Mouse (Mus musculus) heart, embryonic 10.5 days (tissue): ENCODE results near the gene Zfp385a. TPM values are rescaled to one million over a fixed set of nuclear protein-coding genes. Genes with fewer than 3 reads are reported as not detected.

Source experiments
- DNase-seq: peaks from one replicate; pipeline ENCODE4 v3.0.0-alpha.2; 2017; ENCODE audit warnings: low spot score
- H3K27ac ChIP-seq: fragments of 300-500 bp; sonication (generic); 2 replicates; pipeline ENCODE4 v1.5.1; 2016; ENCODE audit warnings: mild to moderate bottlenecking
- H3K27me3 ChIP-seq: fragments of 300-500 bp; sonication (generic); 2 replicates; pipeline ENCODE4 v1.6.1; 2016; ENCODE audit warnings: mild to moderate bottlenecking; ENCODE audit not compliant: poor library complexity, insufficient read depth, severe bottlenecking
- H3K36me3 ChIP-seq: fragments of 300-500 bp; sonication (generic); 2 replicates; pipeline ENCODE4 v1.6.1; 2016; ENCODE audit warnings: mild to moderate bottlenecking, moderate library complexity
- H3K4me1 ChIP-seq: fragments of 300-500 bp; sonication (generic); 2 replicates; pipeline ENCODE4 v1.6.1; 2016; ENCODE audit warnings: mild to moderate bottlenecking
- H3K4me3 ChIP-seq: fragments of 300-500 bp; sonication (generic); 2 replicates; pipeline ENCODE4 v1.5.1; 2016; ENCODE audit warnings: mild to moderate bottlenecking, moderate library complexity
- H3K9me3 ChIP-seq: fragments of 300-500 bp; sonication (generic); 2 replicates; pipeline ENCODE4 v1.6.1; 2016; ENCODE audit warnings: mild to moderate bottlenecking, moderate library complexity
- WGBS: fragments of 180-500 bp; shearing (Covaris S2); methylation state at CpG from one replicate; pipeline ENCODE4 v1.1.7; 2016; 5-methylcytosine and 5-hydroxymethylcytosine counted together
- polyA plus RNA-seq: library from polyadenylated mRNA; unstranded; fragments of >200 nt; fragmentation: Nextera tagmentation; extraction: Ambion mirVana; gene quantifications from 2 replicates; pipeline ENCODE4 v1.2.1, GENCODE M21; 2016

Zfp385a gene
- polyA plus RNA-seq, 1 experiment from 2014 or later, result 15.8 TPM

DNA sequence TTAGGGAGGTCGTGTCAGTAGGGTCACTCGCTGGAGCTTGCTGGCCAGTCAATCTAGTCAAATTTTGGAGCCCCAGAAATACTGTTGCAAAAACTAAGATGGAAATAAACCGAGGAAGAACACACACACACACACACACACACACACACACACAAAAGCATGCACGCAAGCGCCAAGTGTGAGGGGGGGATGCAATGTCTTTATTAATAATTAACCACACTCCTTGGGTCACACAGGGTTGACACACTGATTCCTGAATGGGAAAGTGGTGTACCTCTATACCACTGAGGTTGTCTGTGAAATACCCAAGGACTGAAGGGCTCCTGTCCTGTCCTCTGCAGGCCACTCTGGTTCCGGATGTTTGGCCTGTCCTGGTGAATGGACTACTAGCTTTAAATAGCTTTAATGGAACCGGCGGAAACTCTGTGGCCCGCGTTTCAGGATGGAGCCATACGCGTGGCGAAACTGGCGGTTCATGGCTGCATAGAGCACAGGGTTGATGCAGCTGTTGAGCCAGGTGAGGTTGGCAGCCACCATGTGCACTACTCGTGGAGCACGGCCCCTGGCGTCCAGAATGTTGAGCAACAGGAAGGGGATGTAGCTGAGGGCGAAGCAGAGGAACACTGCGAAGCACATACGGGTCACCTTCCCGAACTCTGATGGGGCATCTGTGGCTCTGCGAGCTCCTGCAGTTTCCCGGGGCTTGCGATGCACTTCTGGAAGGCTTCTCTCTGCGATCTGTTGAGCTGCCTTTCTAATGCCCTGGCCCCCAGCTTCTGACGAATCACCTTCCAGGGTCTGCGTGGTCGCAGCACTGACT, 31.6 kb downstream of the Zfp385a start:
- WGBS, result 36% methylated on average over 28 of the region's 28 CpGs
- Histone ChIP-seq H3K27me3 (peaks cover 20% of the 10 kb centered on the region), H3K27ac (peak overlapping the region; percentile 37; the same call in 1 of the 2 replicates), H3K4me1 (peaks cover 42% of the 10 kb centered on the region), H3K9me3 (no peaks in the 10 kb centered on the region), H3K4me3 (peak overlapping the region; percentile 45), H3K36me3 (no peaks in the 10 kb centered on the region)
- no peak for DNase-seq

DNA sequence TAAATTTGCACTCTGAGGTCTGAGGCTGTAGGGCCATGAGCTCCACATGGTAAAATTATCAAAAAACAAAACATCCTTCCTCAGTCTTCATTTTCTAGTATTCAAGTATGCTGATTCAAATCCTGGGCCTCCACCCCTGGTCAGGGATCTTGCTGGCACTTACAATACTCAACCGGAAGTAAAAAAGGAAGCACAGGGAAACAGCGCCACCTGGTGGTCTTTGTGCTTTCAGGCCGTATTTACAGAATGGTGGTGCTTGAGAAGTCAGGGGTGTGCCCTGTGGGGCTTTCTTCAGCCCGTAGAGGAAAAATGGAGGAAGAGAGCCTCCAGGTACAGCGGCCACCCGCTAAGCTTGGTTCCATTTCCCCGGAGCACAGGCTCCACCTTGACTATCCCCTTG, 32.8 kb downstream of the Zfp385a start:
- WGBS, result 3% methylated on average over 7 of the region's 7 CpGs
- no peaks in the 10 kb centered on the region for H3K9me3 ChIP-seq
- DNase-seq, result peak; percentile 95
- peak overlapping the region; percentile 75 for H3K27ac ChIP-seq
- no peaks in the 10 kb centered on the region for H3K36me3 ChIP-seq
- H3K4me1 ChIP-seq, result peaks cover 51% of the 10 kb centered on the region
- H3K4me3 ChIP-seq, result peak overlapping the region; percentile 36
- peaks cover 20% of the 10 kb centered on the region for H3K27me3 ChIP-seq

DNA sequence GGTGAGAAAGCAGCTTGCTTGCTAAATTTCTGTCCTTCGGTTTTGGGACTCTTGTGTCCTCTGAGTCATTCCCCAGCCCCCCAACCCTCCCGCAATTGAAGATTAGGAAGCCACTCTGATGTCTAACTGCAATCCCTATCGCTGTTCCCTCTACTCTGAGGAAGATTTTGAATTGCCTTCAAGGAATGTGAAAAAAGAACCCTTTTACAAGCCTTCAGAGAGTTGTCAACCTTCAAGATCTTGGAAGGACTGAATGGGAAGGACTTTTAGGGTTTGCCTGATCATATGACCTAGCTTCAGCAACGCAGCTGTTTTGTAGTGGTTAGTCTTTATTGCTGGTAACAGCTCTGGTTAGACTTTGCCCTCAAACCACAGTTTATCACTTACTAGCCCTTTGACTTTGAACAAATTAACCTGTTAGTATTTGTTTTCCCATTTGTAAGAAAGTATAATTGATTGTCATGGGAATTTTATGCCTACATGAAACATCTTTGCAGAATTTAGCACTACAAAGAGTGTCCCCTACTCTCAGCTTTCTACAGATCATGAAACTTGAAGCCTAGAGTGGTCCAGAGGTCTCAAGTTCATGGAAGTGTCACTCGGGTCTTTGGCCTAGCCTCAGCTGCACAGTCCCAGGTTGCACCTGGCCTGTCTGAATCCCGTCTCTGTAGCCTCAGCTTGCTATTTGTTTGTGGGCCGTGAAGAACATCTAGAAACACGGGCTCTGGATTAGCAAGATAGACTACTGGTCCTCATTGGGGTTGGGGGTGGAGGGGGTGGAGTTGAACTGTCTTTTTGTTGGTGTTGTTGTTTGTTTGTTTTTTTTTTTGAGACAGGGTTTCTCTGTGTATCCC, 33.9 kb downstream of the Zfp385a start:
- H3K27me3 ChIP-seq, result peaks cover 20% of the 10 kb centered on the region
- 34% methylated on average over 8 of the region's 8 CpGs for WGBS
- no peaks in the 10 kb centered on the region for H3K36me3 ChIP-seq
- peak overlapping the region; percentile 67 for H3K4me3 ChIP-seq
- peak overlapping the region; percentile 93 for H3K27ac ChIP-seq
- no peaks in the 10 kb centered on the region for H3K9me3 ChIP-seq
- DNase-seq, result no peak
- H3K4me1 ChIP-seq, result peaks cover 62% of the 10 kb centered on the region

DNA sequence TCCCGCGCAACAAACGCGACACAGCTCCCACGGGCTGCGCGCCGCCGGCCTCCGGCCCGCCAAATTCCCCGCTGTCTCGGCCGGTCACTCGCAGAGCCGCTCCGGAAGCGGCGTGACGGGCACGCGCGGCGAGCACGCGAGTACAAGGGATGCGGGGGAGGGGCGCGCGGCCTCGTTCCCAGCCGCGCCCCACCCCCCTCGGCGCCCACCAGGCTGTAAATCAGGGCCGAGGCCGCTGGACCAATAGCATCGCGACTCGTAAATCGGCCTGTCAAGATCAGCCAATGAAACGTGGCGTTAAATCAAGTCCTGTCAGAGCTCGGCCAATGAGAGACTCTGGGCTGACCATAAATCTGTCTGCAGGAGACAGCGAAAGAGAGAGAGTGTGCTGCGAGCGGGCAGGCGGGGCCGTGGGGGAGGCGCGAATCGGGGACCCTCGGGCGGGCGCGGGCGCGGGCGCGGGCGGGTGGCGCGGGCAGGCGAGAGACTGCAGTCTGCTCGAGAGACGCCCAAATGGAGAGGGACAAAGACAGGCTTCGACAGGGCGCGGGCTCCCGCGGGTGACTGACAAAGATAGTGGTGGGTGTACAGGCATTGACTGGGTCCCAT, 34.7 kb downstream of the Zfp385a start:
- Histone ChIP-seq H3K27me3 (peaks cover 20% of the 10 kb centered on the region), H3K4me3 (peak overlapping the region; percentile 67), H3K4me1 (peaks cover 70% of the 10 kb centered on the region), H3K27ac (peak overlapping the region; percentile 93), H3K9me3 (no peaks in the 10 kb centered on the region), H3K36me3 (no peaks in the 10 kb centered on the region)
- peak; percentile 98 for DNase-seq
- WGBS, result under 1% methylated on average over 71 of the region's 71 CpGs

DNA sequence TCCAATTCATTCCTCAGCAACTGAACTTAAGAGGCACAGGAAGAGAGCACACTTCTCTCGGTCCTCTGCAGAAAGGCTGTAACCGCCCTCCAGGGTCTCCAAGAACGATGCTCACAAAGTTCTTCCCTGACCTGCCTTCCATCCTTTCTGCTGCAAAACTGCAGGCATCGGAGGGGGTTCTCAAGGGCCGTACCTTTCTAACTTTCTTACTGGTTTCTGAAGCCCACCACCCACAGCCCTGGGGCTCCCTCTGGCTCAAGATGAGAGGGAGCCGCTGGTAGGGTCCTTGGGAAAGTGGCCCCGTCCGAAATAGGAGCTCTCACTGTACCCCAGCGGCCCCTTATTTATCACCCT, 35.3 kb downstream of the Zfp385a start:
- H3K27ac ChIP-seq, result peak overlapping the region; percentile 93
- under 1% methylated on average over 9 of the region's 9 CpGs for WGBS

DNA sequence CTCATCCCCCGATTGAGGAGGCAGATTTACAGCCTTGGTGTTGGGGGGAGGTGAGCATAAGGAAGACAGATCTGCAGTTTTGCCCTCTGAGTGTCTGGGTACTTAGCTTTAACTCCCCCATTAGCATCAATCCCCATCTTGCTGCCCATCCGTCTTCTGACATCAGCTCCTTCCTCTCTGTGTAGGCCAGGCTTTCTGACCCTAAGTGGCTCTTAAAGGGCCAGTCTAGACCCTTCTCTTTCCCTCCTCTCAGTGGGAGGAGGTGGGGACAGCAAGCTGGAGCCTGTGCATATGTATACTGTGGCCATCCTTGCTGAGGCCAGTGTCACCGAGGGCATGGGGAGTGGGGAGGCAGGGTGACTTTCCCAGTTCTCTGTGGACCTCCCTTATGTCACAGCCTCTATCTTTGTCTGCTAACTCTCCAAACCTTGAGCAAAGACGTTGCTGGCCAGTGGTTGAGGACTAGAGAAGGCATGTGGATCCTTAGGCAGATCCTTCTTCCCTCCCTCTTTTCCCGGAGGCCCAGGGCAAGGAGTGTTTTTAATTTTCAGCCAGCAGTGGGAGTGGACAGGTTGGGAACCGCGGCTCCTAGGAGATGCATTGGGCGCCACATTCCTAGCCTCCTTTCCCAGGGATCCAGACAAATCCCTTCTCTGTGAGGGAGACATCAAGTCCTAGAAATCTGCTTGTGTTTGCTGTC, 35.8 kb downstream of the Zfp385a start:
- WGBS, result 7% methylated on average over 8 of the region's 8 CpGs
- Histone ChIP-seq H3K4me1 (peaks cover 80% of the 10 kb centered on the region), H3K9me3 (no peaks in the 10 kb centered on the region), H3K36me3 (peaks cover 5% of the 10 kb centered on the region; the same call in 1 of the 2 replicates), H3K4me3 (peak overlapping the region; percentile 67), H3K27me3 (peaks cover 10% of the 10 kb centered on the region), H3K27ac (peak overlapping the region; percentile 93)
- no peak for DNase-seq

More for the DNA sequence above, 35.3 kb downstream of the Zfp385a start:
- H3K4me3 ChIP-seq, result peak overlapping the region; percentile 67
- H3K27me3 ChIP-seq, result peaks cover 15% of the 10 kb centered on the region
- no peak for DNase-seq
- no peaks in the 10 kb centered on the region for H3K9me3 ChIP-seq
- H3K36me3 ChIP-seq, result no peaks in the 10 kb centered on the region
- H3K4me1 ChIP-seq, result peaks cover 76% of the 10 kb centered on the region

DNA sequence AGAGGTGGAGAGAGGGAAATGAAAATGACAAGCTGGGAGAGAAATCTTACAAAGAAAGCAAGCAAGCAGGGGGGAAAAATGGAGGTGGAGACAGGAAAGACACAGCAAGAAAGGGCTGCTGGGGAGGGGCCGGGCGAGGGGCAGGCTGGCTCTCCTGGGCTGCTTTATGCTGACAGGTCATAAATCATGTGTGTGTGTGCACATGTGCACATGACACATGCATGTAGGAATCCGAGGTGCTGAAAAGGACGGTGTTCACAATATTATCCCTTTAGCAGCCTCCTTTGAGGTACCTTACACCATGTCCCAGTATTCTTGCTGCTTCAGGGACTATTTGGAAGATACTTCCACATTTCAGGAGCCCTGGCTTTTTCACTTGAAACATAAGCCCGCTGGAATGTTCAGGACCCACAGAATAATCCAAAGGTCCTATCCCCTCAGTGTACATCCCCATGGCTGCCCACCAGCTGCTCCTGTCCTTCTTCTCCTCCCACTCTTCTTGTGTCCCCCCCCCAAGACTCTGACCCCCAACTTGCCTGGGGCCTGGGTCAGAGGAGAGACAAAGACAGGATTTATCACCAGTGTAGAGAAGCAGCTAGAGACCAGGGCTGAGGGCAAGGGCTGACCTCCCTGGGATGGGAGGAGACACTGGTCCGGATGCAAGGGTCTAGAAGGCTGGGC, 37.4 kb downstream of the Zfp385a start:
- H3K36me3 ChIP-seq, result peaks cover 19% of the 10 kb centered on the region
- WGBS, result 40% methylated on average over 6 of the region's 6 CpGs
- H3K9me3 ChIP-seq, result no peaks in the 10 kb centered on the region
- 0 out of 2 replicates have a peak overlapping the region, but pooled peaks have one; percentile 10 for H3K4me3 ChIP-seq
- H3K27me3 ChIP-seq, result no peaks in the 10 kb centered on the region
- peaks cover 70% of the 10 kb centered on the region for H3K4me1 ChIP-seq
- DNase-seq, result no peak
- peak overlapping the region; percentile 93 for H3K27ac ChIP-seq

DNA sequence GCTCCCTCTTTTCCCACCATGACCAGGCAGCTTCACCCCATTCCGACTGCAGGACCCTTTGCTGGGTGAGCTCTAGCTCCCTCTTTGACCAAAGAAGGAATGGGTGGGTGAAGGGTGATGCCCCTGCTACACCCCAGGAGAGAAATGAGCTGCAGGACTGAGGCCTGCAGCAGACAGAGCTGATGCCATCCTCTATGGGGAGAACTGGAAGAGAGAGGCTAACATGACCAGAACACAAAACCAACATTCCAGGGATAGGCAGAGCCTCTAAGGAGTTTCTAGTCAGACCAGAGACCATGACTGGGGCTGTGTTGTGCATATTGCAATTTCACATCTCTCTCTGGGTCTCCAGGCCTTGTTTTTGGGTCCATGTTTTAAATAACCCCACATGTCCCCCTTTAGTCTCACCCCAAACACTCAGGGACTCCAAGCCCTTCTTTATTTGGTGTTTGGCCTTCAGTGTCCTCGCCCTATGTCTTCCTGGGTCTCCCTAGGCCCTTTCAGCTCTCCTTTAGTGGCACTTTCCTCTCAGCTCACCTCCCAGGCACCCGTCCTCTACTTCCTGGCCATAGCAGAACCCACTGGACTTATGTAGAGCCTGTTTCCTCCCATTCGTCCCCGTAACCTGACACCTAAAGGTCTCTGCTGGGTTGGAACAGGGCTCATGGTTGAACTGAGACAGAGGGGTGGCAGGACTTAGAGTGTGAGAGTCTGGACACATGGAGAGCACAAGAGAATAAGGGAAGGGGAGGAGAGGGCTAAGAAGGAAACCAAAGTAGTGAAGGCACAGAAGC, 38.1 kb downstream of the Zfp385a start:
- 27% methylated on average over 5 of the region's 5 CpGs for whole genome bisulfite sequencing
- Histone ChIP-seq H3K4me1 (peaks cover 64% of the 10 kb centered on the region), H3K27me3 (no peaks in the 10 kb centered on the region), H3K27ac (peak overlapping the region; percentile 93), H3K4me3 (0 out of 2 replicates have a peak overlapping the region, but pooled peaks have one; percentile 10), H3K36me3 (peaks cover 26% of the 10 kb centered on the region), H3K9me3 (no peaks in the 10 kb centered on the region)
- DNase-seq, result no peak

DNA sequence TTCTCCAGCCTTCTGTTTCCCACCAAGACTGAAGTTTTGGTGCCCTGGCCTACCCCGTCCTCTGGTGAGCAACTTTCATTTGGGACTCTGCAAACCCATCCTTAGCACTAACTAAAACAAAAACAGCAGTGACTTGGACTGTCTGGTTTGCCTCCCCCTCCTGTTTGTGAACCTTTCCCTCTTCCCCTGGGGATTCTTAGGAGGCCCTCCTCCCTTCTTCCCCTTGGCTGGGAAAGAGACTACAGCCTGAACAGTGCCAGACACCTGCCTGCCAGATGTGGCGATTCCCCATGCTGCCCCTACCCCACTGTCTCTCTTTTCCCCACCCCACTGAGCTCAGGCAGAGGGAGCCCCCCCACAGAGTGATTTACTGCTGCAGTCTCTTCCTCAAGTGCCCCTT, 38.8 kb downstream of the Zfp385a start:
- no peak for DNase-seq
- Histone ChIP-seq H3K4me1 (peaks cover 69% of the 10 kb centered on the region), H3K27ac (peak overlapping the region; percentile 93), H3K9me3 (no peaks in the 10 kb centered on the region), H3K36me3 (peaks cover 33% of the 10 kb centered on the region), H3K27me3 (no peaks in the 10 kb centered on the region), H3K4me3 (no peak overlapping the region)
- 32% methylated on average over 2 of the region's 2 CpGs for WGBS

DNA sequence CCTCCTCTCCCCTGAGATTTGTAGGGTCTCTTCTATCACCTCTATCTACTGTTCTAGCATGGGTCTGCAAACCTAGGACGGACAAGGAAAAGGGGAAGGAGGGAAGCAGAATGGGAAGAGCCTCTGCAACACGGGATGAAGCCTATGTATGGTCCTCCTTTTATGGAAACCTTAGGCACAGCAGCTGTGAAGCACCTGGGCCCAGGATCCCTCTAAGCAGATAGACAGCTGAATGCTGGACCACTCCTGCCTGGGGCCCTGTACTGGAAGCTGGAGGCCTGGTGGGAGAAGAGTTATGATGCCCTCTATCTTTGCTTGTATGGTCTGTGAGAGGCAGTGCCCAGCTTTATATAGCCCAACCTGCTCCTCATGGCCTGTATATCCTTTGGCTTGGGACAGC, 39.3 kb downstream of the Zfp385a start:
- peak overlapping the region; percentile 93 for H3K27ac ChIP-seq
- no peaks in the 10 kb centered on the region for H3K9me3 ChIP-seq
- 14% methylated on average over 2 of the region's 2 CpGs for WGBS
- peak overlapping the region; percentile 40; the same call in 1 of the 2 replicates for H3K4me3 ChIP-seq
- H3K4me1 ChIP-seq, result peaks cover 69% of the 10 kb centered on the region
- DNase-seq, result no peak
- peaks cover 35% of the 10 kb centered on the region for H3K36me3 ChIP-seq
- no peaks in the 10 kb centered on the region for H3K27me3 ChIP-seq

DNA sequence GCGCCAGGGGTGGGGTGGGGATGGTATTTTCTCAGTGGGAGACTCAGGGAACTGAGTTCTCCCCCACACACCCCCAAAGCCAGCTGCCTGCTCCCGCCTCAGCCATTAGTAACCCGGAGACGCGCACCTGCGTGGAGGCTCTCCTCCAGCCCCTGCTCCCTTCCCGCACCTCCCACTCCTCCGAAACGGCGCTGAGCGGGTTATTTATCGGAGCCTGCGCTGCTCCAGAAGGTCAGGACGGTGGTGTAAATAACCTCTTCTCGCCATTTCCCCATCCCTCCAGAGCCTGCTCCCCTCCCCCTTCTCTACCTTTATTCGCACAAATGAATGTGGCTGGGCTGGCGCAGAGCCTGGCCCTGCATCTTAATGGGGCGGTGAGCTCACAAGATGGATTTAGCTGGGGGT, 39.8 kb downstream of the Zfp385a start:
- Histone ChIP-seq H3K4me1 (peaks cover 69% of the 10 kb centered on the region), H3K27ac (peak overlapping the region; percentile 93), H3K9me3 (no peaks in the 10 kb centered on the region), H3K27me3 (no peaks in the 10 kb centered on the region), H3K36me3 (peaks cover 35% of the 10 kb centered on the region), H3K4me3 (peak overlapping the region; percentile 40)
- no peak for DNase-seq
- WGBS, result 10% methylated on average over 18 of the region's 18 CpGs
